Mouse (Mus musculus) midbrain, embryonic 13.5 days (tissue): ENCODE results near the gene Gm4871. TPM values are rescaled to one million over a fixed set of nuclear protein-coding genes. Genes with fewer than 3 reads are reported as not detected.
"Not testable (repeated sequence)": the region's sequence is repeated elsewhere in the genome, so short reads cannot be mapped to it uniquely, and the experiment has no call there.

ENCODE experiments used
- ATAC-seq: fragments of 200-750 bp; cut with Nextera tagmentation; 2 replicates; pipeline ENCODE4 v1.8.0; 2017; ENCODE audit warnings: mild to moderate bottlenecking, moderate TSS enrichment, moderate library complexity
- H3K27ac ChIP-seq: fragments of 300-500 bp; sonication (generic); 2 replicates; pipeline ENCODE4 v1.5.1; 2015; ENCODE audit warnings: inconsistent platforms, mild to moderate bottlenecking, moderate library complexity
- H3K27me3 ChIP-seq: fragments of 300-500 bp; sonication (generic); 2 replicates; pipeline ENCODE4 v1.6.1; 2015; ENCODE audit warnings: mild to moderate bottlenecking, inconsistent platforms
- H3K36me3 ChIP-seq: fragments of 300-500 bp; sonication (generic); 2 replicates; pipeline ENCODE4 v1.6.1; 2015; ENCODE audit warnings: mild to moderate bottlenecking, inconsistent platforms
- H3K4me1 ChIP-seq: fragments of 300-500 bp; sonication (generic); replicated peaks from 2 replicates; pipeline ENCODE4 v1.6.1; 2015; ENCODE audit warnings: inconsistent platforms
- H3K4me2 ChIP-seq: fragments of 300-500 bp; sonication (generic); replicated peaks from 2 replicates; pipeline ENCODE4 v1.6.1; 2015; ENCODE audit warnings: moderate library complexity, mild to moderate bottlenecking, inconsistent platforms
- H3K4me3 ChIP-seq: fragments of 300-500 bp; sonication (generic); replicated peaks from 2 replicates; pipeline ENCODE4 v1.5.1; 2015; ENCODE audit warnings: mild to moderate bottlenecking, inconsistent platforms
- H3K9ac ChIP-seq: fragments of 300-500 bp; sonication (generic); replicated peaks from 2 replicates; pipeline ENCODE4 v1.6.1; 2015; ENCODE audit warnings: mild to moderate bottlenecking, inconsistent platforms
- H3K9me3 ChIP-seq: fragments of 300-500 bp; sonication (generic); 2 replicates; pipeline ENCODE4 v1.6.1; 2016; ENCODE audit warnings: mild to moderate bottlenecking, inconsistent platforms
- WGBS: fragments of 180-500 bp; shearing (Covaris S2); methylation state at CpG from one replicate; pipeline ENCODE4 v1.1.7; 2015; 5-methylcytosine and 5-hydroxymethylcytosine counted together
- polyA plus RNA-seq: library from polyadenylated mRNA; unstranded; fragments of >200 nt; fragmentation: Nextera tagmentation; extraction: Ambion mirVana; gene quantifications from 2 replicates; pipeline ENCODE4 v1.2.1, GENCODE M21; 2015

Gm4871 gene
- polyA plus RNA-seq, result not detected in 2 replicates

GRCm38 (mm10) chr5:145032391-145032790 lies at the start of gene Gm4871:
TSS of gene Gm4871 (minus strand) at chr5:145032754.
- not testable (repeated sequence) for H3K9me3 ChIP-seq, H3K4me3 ChIP-seq, H3K27me3 ChIP-seq, H3K9ac ChIP-seq, H3K36me3 ChIP-seq, H3K4me1 ChIP-seq, H3K27ac ChIP-seq, H3K4me2 ChIP-seq, ATAC-seq
- 79% methylated on average over 5 of the region's 5 CpGs for WGBS

GRCm38 (mm10) chr5:145081866-145082613 lies 49.5 kb upstream of the Gm4871 start:
- H3K4me1 ChIP-seq, result peaks cover 13% of the 10 kb centered on the region
- H3K9ac ChIP-seq, result no peak overlapping the region
- 91% methylated on average over 10 of the region's 10 CpGs for WGBS
- no peaks in the 10 kb centered on the region for H3K27me3 ChIP-seq
- H3K36me3 ChIP-seq, result peaks cover 9% of the 10 kb centered on the region
- H3K9me3 ChIP-seq, result no peaks in the 10 kb centered on the region
- H3K4me3 ChIP-seq, result no peak overlapping the region
- no peak for ATAC-seq
- H3K27ac ChIP-seq, result no peak overlapping the region
- no peak overlapping the region for H3K4me2 ChIP-seq

- Histone ChIP-seq H3K27ac (no peak overlapping the region), H3K4me1 (no peaks in the 10 kb centered on the region), H3K27me3 (no peaks in the 10 kb centered on the region), H3K36me3 (no peaks in the 10 kb centered on the region), H3K4me3 (no peak overlapping the region), H3K9ac (no peak overlapping the region), H3K9me3 (no peaks in the 10 kb centered on the region), H3K4me2 (no peak overlapping the region)
- no peak for ATAC-seq
- 63% methylated on average over 3 of the region's 3 CpGs for WGBS
These were observed 42.5 kb upstream of the Gm4871 start for GRCm38 (mm10) chr5:145075081-145075480.

GRCm38 (mm10) chr5:145071342-145071741 lies 38.8 kb upstream of the Gm4871 start:
- Histone ChIP-seq H3K9me3 (no peaks in the 10 kb centered on the region), H3K36me3 (no peaks in the 10 kb centered on the region), H3K9ac (no peak overlapping the region), H3K4me1 (no peaks in the 10 kb centered on the region), H3K4me2 (no peak overlapping the region), H3K4me3 (no peak overlapping the region), H3K27ac (no peak overlapping the region), H3K27me3 (no peaks in the 10 kb centered on the region)
- WGBS, result 51% methylated on average over 6 of the region's 6 CpGs
- ATAC-seq, result no peak

GRCm38 (mm10) chr5:145069707-145070106 lies 37.2 kb upstream of the Gm4871 start:
- Histone ChIP-seq H3K4me2 (no peak overlapping the region), H3K9me3 (no peaks in the 10 kb centered on the region), H3K27me3 (no peaks in the 10 kb centered on the region), H3K27ac (no peak overlapping the region), H3K4me3 (no peak overlapping the region), H3K4me1 (no peaks in the 10 kb centered on the region), H3K9ac (no peak overlapping the region), H3K36me3 (no peaks in the 10 kb centered on the region)
- peak; percentile 37; the same call in 1 of the 2 replicates for ATAC-seq
- WGBS, result 5% methylated on average over 5 of the region's 5 CpGs

GRCm38 (mm10) chr5:145068863-145069262 lies 36.3 kb upstream of the Gm4871 start:
- H3K27me3 ChIP-seq, result no peaks in the 10 kb centered on the region
- no peak for ATAC-seq
- H3K4me2 ChIP-seq, result no peak overlapping the region
- H3K27ac ChIP-seq, result no peak overlapping the region
- H3K9ac ChIP-seq, result no peak overlapping the region
- H3K4me1 ChIP-seq, result no peaks in the 10 kb centered on the region
- WGBS, result 66% methylated on average over 3 of the region's 3 CpGs
- no peak overlapping the region for H3K4me3 ChIP-seq
- no peaks in the 10 kb centered on the region for H3K9me3 ChIP-seq
- H3K36me3 ChIP-seq, result no peaks in the 10 kb centered on the region

- no peak overlapping the region for H3K4me3 ChIP-seq
- H3K4me1 ChIP-seq, result no peaks in the 10 kb centered on the region
- H3K9me3 ChIP-seq, result no peaks in the 10 kb centered on the region
- H3K36me3 ChIP-seq, result no peaks in the 10 kb centered on the region
- WGBS, result 88% methylated on average over 1 of the region's 1 CpGs
- no peak overlapping the region for H3K9ac ChIP-seq
- no peaks in the 10 kb centered on the region for H3K27me3 ChIP-seq
- H3K4me2 ChIP-seq, result no peak overlapping the region
- ATAC-seq, result no peak
- H3K27ac ChIP-seq, result no peak overlapping the region
These were observed 32.3 kb upstream of the Gm4871 start for GRCm38 (mm10) chr5:145064765-145065340.

GRCm38 (mm10) chr5:145059524-145059923 lies 27.0 kb upstream of the Gm4871 start:
- no peak for ATAC-seq
- H3K36me3 ChIP-seq, result no peaks in the 10 kb centered on the region
- H3K27ac ChIP-seq, result no peak overlapping the region
- no peaks in the 10 kb centered on the region for H3K9me3 ChIP-seq
- no peaks in the 10 kb centered on the region for H3K27me3 ChIP-seq
- H3K4me2 ChIP-seq, result no peak overlapping the region
- H3K9ac ChIP-seq, result no peak overlapping the region
- no peak overlapping the region for H3K4me3 ChIP-seq
- 79% methylated on average over 2 of the region's 2 CpGs for WGBS
- no peaks in the 10 kb centered on the region for H3K4me1 ChIP-seq

GRCm38 (mm10) chr5:145058722-145059121 lies 26.2 kb upstream of the Gm4871 start:
- H3K4me3 ChIP-seq, result no peak overlapping the region
- no peak overlapping the region for H3K27ac ChIP-seq
- H3K36me3 ChIP-seq, result no peaks in the 10 kb centered on the region
- no peaks in the 10 kb centered on the region for H3K27me3 ChIP-seq
- no peak overlapping the region for H3K9ac ChIP-seq
- no peaks in the 10 kb centered on the region for H3K4me1 ChIP-seq
- ATAC-seq, result no peak
- H3K9me3 ChIP-seq, result no peaks in the 10 kb centered on the region
- WGBS, result 91% methylated on average over 7 of the region's 7 CpGs
- no peak overlapping the region for H3K4me2 ChIP-seq

GRCm38 (mm10) chr5:145057907-145058306 lies 25.4 kb upstream of the Gm4871 start:
- H3K4me3 ChIP-seq, result no peak overlapping the region
- ATAC-seq, result no peak
- no peak overlapping the region for H3K27ac ChIP-seq
- no peaks in the 10 kb centered on the region for H3K4me1 ChIP-seq
- 75% methylated on average over 8 of the region's 8 CpGs for WGBS
- H3K9ac ChIP-seq, result no peak overlapping the region
- H3K36me3 ChIP-seq, result no peaks in the 10 kb centered on the region
- H3K27me3 ChIP-seq, result no peaks in the 10 kb centered on the region
- no peak overlapping the region for H3K4me2 ChIP-seq
- H3K9me3 ChIP-seq, result no peaks in the 10 kb centered on the region

- not testable (repeated sequence) for H3K9me3 ChIP-seq, H3K36me3 ChIP-seq, H3K27me3 ChIP-seq, H3K9ac ChIP-seq, ATAC-seq, H3K4me2 ChIP-seq, H3K4me3 ChIP-seq, H3K4me1 ChIP-seq, H3K27ac ChIP-seq
- 89% methylated on average over 3 of the region's 3 CpGs for WGBS
These were observed 21.6 kb upstream of the Gm4871 start for GRCm38 (mm10) chr5:145054187-145054586.

GRCm38 (mm10) chr5:145042690-145043089 lies 10.1 kb upstream of the Gm4871 start, which contains the start of gene 1700018F24Rik:
TSS of gene 1700018F24Rik (plus strand) at chr5:145042990.
- H3K27ac ChIP-seq, H3K9me3 ChIP-seq, H3K4me3 ChIP-seq, H3K4me1 ChIP-seq, ATAC-seq, H3K9ac ChIP-seq, H3K4me2 ChIP-seq, H3K27me3 ChIP-seq, H3K36me3 ChIP-seq: not testable (repeated sequence)
- WGBS, result 75% methylated on average over 3 of the region's 3 CpGs
